Mouse (Mus musculus): ENCODE data around the gene Mindy1. TPM values are rescaled to one million over a fixed set of nuclear protein-coding genes. Genes with fewer than 3 reads are reported as not detected.
A peak's percentile ranks its signal among the peaks of the same experiment; 100 is the strongest.

Mindy1 gene
- total RNA-seq, 2 experiments from 2014 or later, result 71.2 to 78.1 TPM

DNA sequence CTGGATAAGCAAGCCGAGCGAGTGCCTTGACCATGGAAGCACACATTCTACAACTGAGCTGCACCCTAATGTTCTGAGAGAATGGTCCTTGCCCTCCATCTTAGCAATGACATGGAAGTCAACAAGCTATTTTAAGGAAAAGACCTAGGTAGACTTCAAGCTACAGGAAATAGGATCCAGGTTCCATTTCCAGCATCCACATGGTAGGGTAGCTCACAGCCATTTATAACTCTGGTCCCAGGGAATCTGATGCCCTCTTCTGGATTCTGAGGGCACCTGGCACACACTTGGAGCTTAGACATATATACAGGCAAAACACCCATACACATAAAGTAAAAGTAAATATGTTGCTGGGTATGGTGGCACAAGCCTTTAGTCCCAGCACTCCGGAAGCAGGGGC, 15.1 kb upstream of the Mindy1 start:
- no peak for DNase-seq

DNA sequence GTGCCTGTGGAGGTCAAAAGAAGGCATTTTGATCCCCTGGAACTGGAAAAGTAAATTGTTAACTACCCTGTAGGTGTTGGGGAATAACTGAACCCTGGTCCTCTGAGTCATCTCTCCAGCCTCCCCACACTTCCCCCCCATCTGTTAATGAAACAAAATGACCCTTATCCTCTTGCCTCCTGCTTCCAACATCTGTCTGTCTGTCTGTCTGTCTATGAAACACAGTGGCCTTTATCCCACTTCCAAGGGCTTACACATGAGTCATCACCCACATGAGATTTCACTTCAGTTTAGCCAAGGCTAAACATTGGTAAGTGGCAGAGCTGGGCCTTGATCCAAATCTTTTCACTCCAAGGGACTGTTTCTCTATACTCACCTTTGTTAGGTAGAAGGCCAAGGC, 13.3 kb upstream of the Mindy1 start:
- peak; percentile 53 for DNase-seq

DNA sequence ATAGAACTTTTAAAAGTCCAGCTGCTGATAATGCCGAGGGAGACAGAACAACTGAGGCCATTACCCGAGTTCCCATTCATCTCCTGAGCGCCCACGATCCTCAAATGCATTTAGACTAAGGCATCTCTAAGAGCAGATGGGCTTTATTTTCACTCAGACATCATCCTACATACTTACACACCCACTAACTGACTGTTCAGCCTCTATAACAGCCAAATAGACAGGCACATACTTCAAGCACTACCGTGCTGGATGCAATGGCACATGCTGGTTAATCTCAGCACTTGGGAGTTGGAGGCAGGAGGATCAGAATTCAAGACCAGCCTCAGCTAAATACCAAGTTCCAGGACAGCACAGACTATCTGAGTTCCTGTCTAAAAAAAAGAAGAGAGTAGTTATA, 11.4 kb upstream of the Mindy1 start:
- no peak for DNase-seq

DNA sequence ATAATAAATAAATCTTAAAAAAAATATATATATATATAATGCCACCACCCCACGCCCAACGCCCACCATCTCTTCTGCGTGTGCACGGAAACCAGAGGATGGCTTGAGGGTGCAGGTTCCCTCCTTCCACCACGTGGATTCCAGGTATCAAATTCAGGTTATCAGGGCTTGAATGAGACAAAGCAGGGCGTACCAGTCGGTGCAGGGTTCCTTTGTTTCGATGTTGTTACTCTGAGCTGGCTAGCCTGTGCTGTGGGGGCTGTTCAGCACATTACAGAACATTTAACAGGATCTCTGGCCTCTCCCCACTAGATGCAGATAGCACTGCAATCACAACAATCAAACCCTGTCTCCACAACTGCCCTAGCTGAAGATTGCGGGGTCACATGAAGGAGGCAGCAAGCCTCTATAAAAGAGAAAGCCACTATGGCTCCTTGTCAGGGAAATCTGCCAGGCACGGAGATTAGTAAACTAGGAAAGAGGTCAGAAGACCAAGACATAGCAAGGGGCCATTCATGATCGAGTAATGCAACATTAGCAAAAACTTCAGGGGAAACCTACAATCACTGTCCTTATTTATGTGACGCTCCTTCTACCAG, 10.3 kb upstream of the Mindy1 start:
- DNase-seq, result peak; percentile 58

DNA sequence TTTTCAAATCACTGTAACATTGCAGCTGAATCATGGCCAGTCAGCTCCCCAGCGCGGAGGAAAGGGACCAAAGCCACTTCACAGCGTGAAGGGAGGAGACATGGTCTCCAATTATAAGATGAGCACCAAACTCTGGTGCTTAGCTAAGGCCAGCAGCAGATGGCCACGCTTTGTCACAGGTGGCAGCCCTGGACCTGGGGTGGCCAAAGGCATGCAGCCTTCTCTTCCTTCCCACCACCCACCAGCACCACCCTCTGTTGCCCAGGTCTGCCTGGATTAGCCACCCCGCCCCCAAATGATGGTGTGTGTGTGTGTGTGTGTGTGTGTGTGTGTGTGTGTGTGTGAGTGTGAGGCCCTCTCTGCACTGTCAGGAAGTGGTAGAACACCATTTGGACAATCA, 7.7 kb upstream of the Mindy1 start:
- DNase-seq, result no peak

DNA sequence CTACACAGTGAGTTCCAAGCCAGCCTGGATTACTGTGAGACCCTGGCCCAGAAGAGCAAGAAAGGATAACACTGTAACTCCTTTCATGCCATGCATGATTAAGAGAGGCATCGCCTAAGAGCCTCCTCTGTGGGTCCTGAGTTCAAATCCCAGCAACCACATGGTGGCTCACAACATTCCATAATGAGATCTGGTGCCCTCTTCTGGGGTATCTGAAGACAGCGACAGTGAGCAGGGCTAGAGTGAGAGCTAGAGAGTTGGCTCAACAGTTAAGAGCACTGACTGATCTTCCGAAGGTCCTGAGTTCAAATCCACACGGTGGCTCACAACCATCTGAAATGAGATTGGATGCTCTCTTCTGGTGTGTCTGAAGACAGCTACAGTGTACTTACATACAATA, 6.7 kb upstream of the Mindy1 start:
- DNase-seq, result no peak

DNA sequence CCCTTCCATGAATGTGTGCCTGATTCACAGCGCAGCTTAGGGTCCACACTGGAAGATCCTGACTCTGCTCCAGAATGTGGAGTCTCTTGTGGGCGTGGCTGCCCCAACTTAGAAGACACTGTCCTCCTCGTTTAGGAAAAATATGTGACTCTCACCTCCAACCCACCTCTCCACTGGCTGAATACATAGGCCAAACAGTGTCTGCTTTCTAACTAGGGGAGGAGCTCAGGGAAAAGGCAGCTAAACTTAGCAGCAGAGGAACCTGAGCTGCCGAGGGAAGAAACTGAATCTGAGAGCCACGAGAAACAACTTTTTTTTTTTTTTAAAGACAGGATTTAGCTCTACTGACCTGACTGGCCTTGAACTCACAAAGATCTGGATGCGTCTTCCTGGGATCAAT, 6.0 kb upstream of the Mindy1 start:
- no peak for DNase-seq

DNA sequence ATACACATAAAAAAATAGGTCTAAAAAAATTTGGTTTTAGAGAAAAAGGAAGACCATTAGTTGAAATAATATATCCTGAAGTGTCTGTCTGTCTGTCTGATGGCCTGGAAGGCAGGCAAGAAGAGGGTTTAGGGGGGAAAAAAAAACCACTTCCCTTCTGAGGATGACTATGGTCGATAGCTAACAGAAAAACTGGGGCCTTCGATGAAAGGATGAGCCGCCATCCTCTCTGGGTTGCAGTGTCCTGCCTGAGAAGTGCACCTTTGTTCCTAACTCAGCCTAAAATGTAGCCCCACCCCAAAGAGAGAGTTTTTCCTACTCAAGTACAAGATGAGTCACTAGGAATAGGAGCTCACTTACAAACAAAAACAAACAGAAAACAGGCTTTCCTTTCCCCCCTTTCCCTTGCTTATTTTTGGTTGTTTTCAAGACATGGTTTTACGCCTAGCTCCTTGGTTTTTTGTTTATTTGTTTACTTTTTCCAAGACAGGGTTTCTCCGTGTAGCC, 4.7 kb upstream of the Mindy1 start:
- DNase-seq, result no peak

DNA sequence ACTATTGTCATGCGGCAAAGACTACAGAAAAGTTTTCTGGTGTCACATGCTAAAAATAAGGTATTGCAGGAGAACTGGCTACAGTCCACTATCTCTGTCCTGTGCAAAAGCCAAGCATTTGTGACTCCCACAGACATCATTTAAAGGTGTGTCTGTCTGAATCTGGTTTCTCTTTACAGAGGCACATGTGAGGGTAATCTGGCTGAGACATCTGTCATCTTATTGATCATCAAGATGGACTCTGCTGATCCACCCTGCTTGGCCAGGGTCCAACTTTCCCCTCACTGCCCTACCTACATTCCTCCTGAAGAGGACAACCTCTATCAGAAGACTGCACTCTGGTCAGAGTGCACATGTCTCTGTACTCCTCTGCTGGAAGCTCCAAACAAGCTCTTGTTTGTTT, 4.0 kb upstream of the Mindy1 start:
- no peak for DNase-seq

DNA sequence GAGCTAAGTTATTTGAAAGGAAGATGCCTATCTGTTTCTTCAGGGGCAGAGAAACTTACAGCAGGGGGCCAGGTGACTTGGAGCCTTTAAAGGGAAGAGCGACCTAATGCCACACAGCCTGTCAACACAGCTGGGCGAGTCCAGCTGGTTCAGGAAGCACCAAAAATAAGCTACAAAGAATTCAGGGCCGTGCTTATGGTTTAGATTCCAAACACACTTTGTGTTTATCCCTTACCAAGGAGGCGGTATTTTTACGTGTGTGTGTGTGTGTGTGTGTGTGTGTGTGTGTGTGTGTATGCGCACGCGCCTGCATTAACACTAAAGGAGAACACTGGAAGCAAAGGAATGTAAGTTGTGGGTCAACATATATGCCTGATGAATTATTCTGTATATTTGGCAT, 398 bp upstream of the Mindy1 start:
- DNase-seq, result peak; percentile 45

DNA sequence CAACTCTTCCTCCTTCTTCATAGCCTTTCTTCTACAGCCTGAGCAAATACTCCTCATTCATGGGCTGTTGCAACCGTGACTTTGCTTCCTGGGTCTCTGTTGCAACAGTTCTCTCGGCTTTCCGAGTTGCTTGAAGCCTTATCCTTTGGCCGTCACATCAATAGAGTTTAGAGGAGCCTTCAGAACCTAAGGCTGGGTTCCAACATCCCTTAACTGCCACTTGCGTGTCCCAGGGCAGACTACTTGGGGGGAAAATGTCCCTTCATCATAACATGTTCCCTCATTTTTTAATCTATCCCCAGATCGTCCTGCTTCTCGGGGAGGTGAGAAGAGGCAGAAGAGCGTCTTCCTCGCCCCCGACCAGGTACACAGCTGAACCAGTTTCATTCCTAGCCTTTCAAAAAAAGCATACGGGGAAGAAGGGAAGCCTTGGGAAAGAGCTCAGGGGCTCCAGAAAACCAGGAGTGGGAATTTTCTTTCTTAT, 1.3 kb downstream of the Mindy1 start:
- DNase-seq, result peak; percentile 70

DNA sequence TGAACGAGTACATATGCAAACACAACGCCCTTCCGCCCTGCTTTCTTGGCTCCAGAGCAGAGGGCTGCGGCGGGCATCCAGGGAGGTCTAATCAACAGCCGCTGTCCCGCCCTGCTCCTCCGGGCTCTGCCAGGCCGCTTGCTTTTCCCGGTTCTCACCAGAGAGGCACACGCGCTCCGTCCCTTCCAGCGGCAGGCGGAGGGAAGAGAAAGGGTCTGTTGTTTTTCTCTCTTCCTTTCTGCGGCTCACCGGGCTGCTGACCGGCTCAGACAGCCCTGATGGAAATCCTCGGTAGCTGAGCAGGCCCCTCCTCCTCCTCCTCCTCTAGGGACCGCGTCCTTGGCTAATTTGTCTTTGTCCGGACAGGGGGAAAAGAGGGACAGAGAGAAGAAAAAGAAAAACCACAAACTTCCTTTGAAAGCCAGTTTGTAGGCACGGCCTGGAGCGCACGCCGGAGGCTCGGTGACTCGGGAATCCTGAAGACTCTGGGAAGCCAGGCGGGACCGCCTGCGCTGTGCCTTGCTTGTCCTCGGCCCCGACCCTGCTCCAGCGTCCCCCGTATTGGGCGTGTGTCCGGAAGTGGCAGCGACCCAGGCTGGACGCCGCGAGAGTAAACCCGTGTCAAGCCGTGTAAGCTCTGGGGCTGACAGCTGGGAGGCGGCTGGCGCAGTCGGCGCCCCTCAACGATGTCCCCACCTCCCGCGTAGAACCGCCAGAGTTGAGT, 1.9 kb downstream of the Mindy1 start:
- peak; percentile 84 for DNase-seq

DNA sequence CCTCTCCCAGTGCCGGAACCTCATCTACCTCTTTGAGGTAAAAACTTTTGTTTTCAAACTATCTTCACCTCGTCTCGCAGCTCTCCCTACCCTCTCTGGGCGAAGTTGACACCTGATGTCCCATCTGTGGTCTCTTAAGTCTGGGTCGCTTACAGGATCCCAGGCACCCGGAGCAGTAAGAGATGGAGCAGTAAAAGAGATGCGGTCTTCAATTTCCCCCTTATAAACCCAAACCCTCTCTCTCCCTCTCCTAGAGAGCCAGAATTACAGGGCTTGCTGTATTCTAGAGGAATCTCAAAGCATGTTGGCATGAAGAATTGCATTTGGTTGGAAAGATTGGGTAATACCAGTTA, 2.4 kb downstream of the Mindy1 start:
- DNase-seq, result no peak

DNA sequence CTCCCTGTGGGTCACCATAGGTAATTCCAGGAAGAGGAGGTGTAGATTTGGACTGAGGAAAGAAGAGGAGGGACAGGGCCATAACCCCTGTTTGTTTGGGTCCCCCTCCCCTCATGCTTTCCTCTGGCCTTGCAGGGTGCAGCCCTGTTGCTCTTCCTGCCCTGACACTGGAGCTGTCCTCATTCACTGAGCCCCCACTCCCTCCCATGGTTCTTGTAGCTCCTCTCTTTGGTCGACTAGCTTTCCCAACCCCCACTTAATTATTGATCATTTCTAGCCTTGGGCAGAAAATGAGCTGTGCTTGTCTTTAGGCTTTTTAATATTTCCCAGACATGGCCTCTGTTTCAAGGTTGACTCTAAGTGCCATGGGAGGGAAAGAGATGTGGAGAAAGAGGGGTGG, 2.9 kb downstream of the Mindy1 start:
- DNase-seq, result no peak

DNA sequence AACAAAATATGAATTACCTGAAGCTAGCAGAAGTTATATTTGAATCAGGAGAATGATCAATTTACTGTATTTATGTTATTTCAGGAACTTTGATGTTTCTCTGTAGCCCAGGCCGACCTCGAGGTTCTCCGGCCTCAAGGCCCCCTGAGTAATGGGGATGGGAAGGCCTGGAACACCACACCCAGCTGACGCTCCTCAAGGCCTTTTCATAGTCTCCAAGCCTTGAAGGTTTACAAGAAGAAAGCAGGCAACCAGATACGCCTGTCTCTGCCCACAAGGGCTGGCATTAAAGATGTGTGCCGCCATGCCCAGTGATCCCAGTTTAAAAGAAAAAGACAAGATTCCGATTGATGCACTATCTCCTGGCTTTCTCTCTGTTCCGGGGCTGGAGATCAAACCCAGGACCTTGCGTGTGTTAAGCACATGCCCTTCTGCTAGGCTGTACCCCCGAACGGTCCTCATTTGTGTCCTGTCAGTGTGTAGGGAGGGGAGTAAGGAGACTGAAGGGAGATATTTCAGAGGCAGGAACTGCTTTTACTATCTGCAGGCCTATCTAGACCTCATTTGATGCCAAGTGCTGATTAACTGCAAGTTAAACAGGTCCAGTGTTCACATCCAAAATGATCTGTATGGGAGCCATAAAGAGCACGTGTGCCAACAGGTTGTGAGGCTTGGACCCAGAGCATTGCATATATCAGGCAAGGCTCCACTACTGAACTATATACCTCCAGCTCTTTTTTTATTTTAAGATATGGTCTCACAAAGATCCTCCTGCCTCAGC, 3.5 kb downstream of the Mindy1 start:
- peak; percentile 61 for DNase-seq

DNA sequence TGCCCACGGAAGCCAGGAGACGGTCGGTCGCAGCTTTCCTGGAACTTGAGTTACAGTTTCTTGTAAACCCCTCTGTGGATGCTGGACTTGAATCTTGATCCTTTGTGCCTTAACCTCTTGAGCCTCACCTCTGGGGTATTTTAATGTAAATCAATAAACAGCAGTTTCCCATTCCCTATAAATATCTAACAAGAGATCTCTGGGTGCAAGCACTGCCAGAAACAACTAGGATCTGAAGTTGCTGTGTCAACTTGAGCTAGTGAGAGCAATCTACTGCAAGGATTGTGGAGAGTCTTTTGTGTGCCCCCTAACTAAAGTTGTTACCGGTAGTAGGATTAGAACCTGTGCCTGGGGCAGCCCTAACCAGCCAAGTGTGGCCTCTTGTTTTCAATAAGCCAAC, 4.2 kb downstream of the Mindy1 start:
- DNase-seq, result no peak

DNA sequence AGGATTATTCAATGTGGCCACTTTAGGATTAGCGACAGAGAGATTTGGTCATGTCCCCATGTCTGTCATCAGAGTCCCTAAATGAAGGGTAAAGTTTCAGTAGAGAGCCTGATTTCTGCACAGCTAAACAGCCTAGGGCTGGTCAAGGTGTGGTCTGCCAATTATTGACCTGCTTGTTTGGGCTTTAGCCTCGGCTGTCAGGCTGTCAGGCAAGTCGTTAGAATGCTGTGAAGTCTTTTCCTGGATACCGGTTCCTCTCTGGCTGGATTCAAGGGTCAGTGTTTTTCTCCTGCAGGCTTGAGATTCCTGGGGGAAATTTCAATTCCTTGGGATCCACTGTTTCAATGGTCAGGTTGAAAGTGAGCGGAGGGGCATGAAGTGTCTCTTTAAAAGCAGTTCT, 4.9 kb downstream of the Mindy1 start:
- DNase-seq, result no peak

DNA sequence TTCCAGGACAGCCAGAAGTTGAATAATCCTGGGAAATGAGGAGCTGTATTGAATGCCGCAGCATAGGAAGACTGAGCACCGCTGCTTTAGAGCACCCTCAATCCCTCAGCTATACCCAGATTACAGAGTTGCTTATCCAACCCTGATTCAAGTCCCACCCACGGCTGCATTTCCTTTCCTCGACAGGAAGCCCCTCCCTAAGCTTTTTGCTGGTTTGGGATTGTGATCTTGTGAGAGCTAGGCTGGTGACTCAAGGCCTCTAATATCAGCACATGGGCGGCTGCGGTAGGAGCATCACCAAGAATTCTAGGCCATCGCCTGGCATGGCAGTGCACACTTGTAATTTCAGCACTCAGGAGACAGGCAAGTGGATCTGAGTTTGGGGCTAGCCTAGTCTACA, 5.4 kb downstream of the Mindy1 start:
- DNase-seq, result no peak

DNA sequence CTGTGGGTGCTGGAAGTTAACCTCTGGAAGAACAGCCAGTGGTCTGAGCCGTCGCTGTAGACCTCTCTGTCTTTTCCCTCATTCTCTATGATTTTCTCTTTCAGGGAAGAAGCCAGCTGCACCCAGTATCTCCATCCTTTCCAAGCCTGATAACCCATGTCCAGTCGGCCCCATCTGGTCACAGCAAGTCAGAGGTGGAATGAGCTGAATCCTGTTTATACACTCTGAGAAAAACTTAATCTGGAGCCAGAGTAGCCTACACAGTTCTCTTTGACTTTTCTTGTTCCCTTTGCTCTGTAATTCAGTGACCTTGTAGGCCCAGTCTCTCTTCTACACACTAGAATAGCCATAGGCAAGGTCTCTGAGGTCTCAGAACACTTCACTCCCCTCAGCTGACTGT, 6.4 kb downstream of the Mindy1 start:
- no peak for DNase-seq

DNA sequence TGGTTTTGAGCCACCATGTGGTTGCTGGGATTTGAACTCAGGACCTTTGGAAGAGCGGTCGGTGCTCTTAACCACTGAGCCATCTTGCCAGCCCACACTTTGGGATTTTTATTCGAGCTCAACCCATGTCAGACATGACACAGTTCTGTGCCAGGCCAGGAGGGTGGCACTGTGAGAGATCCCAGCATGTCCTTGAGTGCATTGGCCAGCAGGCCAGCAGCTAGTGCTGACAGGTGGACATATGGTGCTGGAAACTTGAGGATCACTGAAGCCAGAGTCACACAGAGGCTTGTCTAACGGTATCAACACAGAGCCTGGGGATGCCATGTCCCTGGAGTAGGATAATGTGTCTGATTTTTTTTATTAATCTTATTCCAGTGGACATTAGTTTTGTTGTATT, 8.3 kb downstream of the Mindy1 start:
- no peak for DNase-seq

DNA sequence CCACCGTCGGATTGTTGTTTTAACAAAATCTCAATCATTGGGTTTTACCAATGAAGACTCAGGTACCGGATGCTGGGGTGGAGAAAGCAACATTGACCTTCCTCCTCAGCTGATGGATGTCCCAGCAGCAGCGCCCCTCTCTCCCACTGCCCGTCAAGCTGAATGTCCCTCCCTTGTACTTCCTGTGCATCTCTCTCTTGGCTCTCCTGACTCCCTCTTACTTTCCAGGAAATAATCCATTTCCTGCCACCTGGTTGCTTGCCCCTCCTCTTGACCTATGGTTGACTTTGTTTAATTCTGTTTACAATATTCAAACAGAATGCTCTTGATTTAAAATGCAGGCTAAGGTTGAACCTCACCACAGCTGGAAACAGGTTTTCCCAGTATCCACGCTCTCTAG, 9.0 kb downstream of the Mindy1 start:
- no peak for DNase-seq

DNA sequence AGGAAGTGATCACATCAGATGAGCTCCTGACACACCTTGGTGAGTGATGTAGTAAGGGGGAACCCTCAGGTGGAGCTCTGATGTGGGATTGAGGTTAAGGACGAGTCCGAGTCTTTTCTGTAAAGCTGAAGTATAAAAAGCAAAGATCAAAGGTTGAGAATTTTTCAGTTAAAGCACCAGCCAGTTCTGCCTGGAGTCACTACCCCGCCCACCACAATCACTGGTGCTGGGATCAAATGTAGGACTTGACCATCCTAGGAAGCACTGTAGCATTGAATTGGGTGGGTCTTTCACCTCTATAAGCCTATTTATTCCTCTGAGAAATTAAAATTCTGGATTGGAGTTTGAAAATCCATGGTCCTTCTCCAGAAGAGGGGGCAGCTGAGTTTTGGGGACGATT, 9.9 kb downstream of the Mindy1 start:
- no peak for DNase-seq

DNA sequence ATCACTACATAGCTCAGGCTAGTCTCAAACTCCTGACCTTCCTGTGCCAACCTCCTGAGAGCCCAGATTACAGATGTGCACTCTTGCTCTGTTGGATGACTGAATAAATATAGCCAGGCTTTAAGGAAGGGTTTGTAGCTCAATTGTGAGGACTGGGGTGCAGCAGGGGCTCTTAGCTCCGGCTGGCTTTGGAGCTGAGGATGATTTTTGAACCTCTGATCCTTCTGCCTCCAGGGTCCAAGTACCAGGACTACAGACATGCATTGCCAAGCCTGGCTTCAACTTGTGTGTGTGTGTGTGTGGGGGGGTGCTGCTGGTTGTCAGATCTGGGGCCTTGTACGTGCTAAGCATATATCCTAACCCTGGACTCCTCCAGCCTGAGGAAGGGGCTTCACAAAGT, 11.8 kb downstream of the Mindy1 start:
- DNase-seq, result no peak
